Mouse (Mus musculus) stomach, embryonic 14.5 days (tissue): Measurements from ENCODE around the gene Pcp4l1. TPM values are rescaled to one million over a fixed set of nuclear protein-coding genes. Genes with fewer than 3 reads are reported as not detected.

Experiments used
- ATAC-seq: fragments of 200-750 bp; cut with Nextera tagmentation; 2 replicates; pipeline ENCODE4 v1.8.0; 2017; ENCODE audit warnings: low read depth, moderate TSS enrichment; ENCODE audit not compliant: insufficient number of reproducible peaks, insufficient read depth, low FRiP score
- H3K27ac ChIP-seq: fragments of 300-500 bp; sonication (generic); 2 replicates; pipeline ENCODE4 v1.5.1; 2014; ENCODE audit warnings: mild to moderate bottlenecking, low read length, moderate library complexity, mixed read lengths
- H3K27me3 ChIP-seq: fragments of 300-500 bp; sonication (generic); 2 replicates; pipeline ENCODE4 v1.6.1; 2014; ENCODE audit warnings: low read length, control low read depth, mixed read lengths; ENCODE audit not compliant: control insufficient read depth, insufficient read depth
- H3K36me3 ChIP-seq: fragments of 300-500 bp; sonication (generic); 2 replicates; pipeline ENCODE4 v1.6.1; 2014; ENCODE audit warnings: mild to moderate bottlenecking, control low read depth, low read length, moderate library complexity, mixed read lengths; ENCODE audit not compliant: control insufficient read depth, insufficient read depth
- H3K4me1 ChIP-seq: fragments of 300-500 bp; sonication (generic); 2 replicates; pipeline ENCODE4 v1.6.1; 2014; ENCODE audit warnings: low read length, control low read depth, mixed read lengths; ENCODE audit not compliant: control insufficient read depth, insufficient read depth
- H3K4me2 ChIP-seq: fragments of 300-500 bp; sonication (generic); replicated peaks from 2 replicates; pipeline ENCODE4 v1.6.1; 2014; ENCODE audit warnings: low read depth, low read length, control low read depth
- H3K4me3 ChIP-seq: fragments of 300-500 bp; sonication (generic); 2 replicates; pipeline ENCODE4 v1.5.1; 2014; ENCODE audit warnings: low read depth, low read length, control low read depth
- H3K9ac ChIP-seq: fragments of 300-500 bp; sonication (generic); replicated peaks from 2 replicates; pipeline ENCODE4 v1.6.1; 2014; ENCODE audit warnings: low read depth, mild to moderate bottlenecking, control low read depth, low read length, moderate library complexity, mixed read lengths
- H3K9me3 ChIP-seq: fragments of 300-500 bp; sonication (generic); 2 replicates; pipeline ENCODE4 v1.6.1; 2016; ENCODE audit warnings: low read depth, low read length, control low read depth; ENCODE audit not compliant: control insufficient read depth
- WGBS: fragments of 180-500 bp; shearing (Covaris S2); extraction: QIAGEN DNeasy Blood & Tissue Kit; methylation state at CpG from one replicate; pipeline ENCODE4 v1.1.7; 2014; 5-methylcytosine and 5-hydroxymethylcytosine counted together
- polyA plus RNA-seq: library from polyadenylated mRNA; unstranded; fragments of >200 nt; fragmentation: Nextera tagmentation; extraction: Ambion mirVana; gene quantifications from 2 replicates; pipeline ENCODE4 v1.2.1, GENCODE M21; 2014

Gene Pcp4l1
- polyA plus RNA-seq, 1 experiment from 2014 or later, result 39.6 TPM

DNA sequence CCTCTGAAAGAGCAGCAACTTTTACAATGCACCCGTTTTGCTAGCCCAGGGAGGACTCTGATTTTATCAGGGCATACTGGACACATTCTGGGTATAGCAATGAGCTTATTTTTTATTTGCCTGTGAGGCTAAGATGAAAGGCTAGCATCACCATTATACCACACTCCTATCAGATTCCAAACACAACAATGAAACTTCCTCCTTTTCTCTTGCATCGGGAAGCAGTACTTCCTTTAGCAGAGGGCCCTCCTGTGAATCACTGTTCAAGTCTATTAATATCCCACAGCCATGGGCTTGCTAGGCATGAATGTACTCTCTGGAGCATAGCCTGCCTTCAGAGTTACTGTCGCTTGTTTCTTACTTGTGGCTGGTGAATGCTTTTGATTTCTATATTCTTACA is 24.9 kb downstream of the Pcp4l1 start:
- Histone ChIP-seq H3K4me2 (no peak overlapping the region), H3K9ac (no peak overlapping the region), H3K27ac (peak overlapping the region; percentile 27; the same call in 1 of the 2 replicates), H3K4me1 (no peaks in the 10 kb centered on the region), H3K4me3 (no peak overlapping the region), H3K27me3 (no peaks in the 10 kb centered on the region), H3K36me3 (no peaks in the 10 kb centered on the region), H3K9me3 (no peaks in the 10 kb centered on the region)
- ATAC-seq, result no peak
- WGBS, result 68% methylated on average over 3 of the region's 3 CpGs

DNA sequence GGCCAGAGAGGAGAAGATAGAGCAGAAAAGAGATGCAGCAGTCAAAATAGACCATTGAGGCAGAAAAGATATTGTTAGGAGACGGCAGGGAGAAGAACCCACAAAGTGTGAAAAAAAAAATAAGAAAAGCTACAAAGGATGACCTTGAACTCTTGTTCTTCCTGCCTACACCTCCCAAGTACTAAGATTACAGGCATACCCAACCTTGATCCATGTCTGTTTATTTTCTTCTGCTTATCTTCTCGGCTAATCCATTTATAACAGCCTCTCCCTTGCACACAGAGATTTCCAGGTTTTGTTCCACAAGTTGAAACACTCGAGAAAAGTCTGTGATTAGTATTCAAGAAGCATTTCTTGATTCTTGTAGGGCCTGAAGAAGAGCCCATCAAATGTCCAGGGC is 26.2 kb downstream of the Pcp4l1 start:
- H3K27ac ChIP-seq, result no peak overlapping the region
- H3K4me1 ChIP-seq, result no peaks in the 10 kb centered on the region
- no peak for ATAC-seq
- no peaks in the 10 kb centered on the region for H3K27me3 ChIP-seq
- 38% methylated on average over 3 of the region's 3 CpGs for WGBS
- H3K36me3 ChIP-seq, result no peaks in the 10 kb centered on the region
- no peak overlapping the region for H3K4me3 ChIP-seq
- no peaks in the 10 kb centered on the region for H3K9me3 ChIP-seq
- H3K9ac ChIP-seq, result no peak overlapping the region
- H3K4me2 ChIP-seq, result no peak overlapping the region

DNA sequence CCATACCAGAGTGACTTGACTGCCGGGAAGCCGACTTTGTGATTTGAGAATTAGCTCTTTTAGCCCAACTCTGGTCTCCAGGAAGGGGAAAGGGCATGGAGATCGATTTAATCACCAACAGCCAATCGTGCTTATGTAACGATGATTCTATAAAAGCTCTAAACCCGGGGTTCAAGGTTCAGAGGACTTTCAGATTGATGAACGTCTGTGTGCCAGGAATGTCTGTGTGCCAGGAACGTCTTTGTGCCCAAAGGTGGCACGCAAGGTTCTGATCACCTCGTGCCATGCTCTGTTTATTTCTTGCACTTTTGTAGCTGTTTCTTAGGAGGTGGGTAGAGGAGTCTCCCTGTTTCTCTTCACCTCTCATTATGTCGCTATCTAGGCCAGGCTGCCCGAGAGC is 27.2 kb downstream of the Pcp4l1 start:
- no peak overlapping the region for H3K4me3 ChIP-seq
- H3K4me2 ChIP-seq, result no peak overlapping the region
- H3K27me3 ChIP-seq, result no peaks in the 10 kb centered on the region
- no peak overlapping the region for H3K9ac ChIP-seq
- no peaks in the 10 kb centered on the region for H3K36me3 ChIP-seq
- no peak overlapping the region for H3K27ac ChIP-seq
- H3K4me1 ChIP-seq, result no peaks in the 10 kb centered on the region
- no peak for ATAC-seq
- no peaks in the 10 kb centered on the region for H3K9me3 ChIP-seq
- 83% methylated on average over 12 of the region's 12 CpGs for WGBS

DNA sequence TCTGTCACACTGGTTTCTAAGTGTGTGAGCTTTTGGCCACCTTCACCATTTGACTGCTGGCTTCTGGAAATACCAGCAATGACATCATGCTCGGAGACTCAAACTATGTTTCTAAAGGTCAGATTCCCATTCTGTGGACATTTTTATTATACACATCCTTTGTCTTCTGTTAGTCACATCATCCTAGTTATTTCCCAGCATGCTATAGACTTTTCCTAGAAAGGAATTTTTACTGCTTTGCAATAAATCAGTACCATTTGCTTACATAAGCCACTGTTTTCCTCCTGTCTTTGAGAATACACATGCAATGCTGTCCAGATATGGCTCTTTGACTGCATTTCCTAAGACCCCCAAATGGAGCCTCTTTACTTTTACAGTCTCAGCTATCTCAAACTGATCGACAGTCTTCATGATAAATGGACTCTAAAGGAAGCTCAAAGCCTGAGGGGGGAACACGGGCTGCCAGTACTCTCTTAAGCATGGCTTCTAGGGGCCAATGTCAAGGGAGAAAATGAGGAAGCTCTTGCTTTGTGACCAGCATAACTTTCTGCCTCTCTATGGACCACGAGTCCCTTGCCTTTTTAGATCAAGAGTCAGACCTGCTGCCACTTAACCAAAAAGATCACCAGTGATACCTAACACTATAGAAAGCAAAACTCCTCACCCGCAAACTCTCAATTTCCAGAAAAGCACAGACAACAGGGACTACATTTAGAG is 30.3 kb downstream of the Pcp4l1 start:
- WGBS, result 62% methylated on average over 5 of the region's 5 CpGs
- no peak overlapping the region for H3K27ac ChIP-seq
- no peaks in the 10 kb centered on the region for H3K4me1 ChIP-seq
- ATAC-seq, result no peak
- no peaks in the 10 kb centered on the region for H3K9me3 ChIP-seq
- H3K9ac ChIP-seq, result no peak overlapping the region
- H3K27me3 ChIP-seq, result no peaks in the 10 kb centered on the region
- no peak overlapping the region for H3K4me2 ChIP-seq
- no peak overlapping the region for H3K4me3 ChIP-seq
- H3K36me3 ChIP-seq, result no peaks in the 10 kb centered on the region

DNA sequence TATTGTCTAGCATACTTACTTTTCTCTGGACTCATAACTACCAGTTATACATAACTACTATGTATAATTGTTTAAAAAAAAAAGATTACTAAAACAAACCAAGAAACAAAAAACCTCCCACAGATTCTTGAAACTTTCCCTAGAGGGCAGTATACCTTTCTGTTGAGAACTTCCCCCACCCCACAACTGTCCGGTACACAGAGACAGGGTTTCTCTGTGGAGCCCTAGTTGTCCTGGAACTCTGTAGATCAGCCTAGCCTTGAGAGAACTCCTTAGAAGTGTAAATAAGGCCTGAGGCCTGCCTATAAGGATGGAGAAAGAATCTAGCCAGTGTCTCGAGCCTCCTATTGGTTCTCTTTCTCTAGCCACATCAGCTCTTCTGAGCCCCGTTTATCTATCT is 31.8 kb downstream of the Pcp4l1 start:
- H3K36me3 ChIP-seq, result no peaks in the 10 kb centered on the region
- H3K27me3 ChIP-seq, result no peaks in the 10 kb centered on the region
- ATAC-seq, result no peak
- WGBS, result 37% methylated on average over 3 of the region's 3 CpGs
- no peak overlapping the region for H3K4me2 ChIP-seq
- no peak overlapping the region for H3K27ac ChIP-seq
- no peak overlapping the region for H3K9ac ChIP-seq
- H3K9me3 ChIP-seq, result no peaks in the 10 kb centered on the region
- H3K4me1 ChIP-seq, result 0 out of 2 replicates have a peak, but pooled peaks cover 8% of the 10 kb centered on the region
- H3K4me3 ChIP-seq, result no peak overlapping the region

DNA sequence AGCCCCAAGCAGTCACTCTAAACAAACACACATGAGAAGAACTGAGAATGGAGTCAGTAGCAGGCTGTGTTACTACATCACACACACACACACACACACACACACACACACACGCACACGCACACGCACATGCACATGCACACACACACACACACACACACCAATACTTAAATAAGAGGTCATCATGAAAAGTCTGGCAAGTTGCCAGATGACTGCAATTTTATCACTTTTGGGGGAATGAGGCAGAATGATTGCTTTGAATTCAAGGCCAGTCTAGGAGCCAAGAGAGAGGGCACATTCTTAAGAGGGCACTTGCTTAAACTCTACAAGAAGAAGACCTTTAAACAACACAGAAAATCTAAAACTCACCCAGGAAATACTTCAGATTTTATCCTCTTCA is 33.5 kb downstream of the Pcp4l1 start:
- Histone ChIP-seq H3K4me2 (no peak overlapping the region), H3K9ac (no peak overlapping the region)
- WGBS, result 90% methylated on average over 3 of the region's 3 CpGs

DNA sequence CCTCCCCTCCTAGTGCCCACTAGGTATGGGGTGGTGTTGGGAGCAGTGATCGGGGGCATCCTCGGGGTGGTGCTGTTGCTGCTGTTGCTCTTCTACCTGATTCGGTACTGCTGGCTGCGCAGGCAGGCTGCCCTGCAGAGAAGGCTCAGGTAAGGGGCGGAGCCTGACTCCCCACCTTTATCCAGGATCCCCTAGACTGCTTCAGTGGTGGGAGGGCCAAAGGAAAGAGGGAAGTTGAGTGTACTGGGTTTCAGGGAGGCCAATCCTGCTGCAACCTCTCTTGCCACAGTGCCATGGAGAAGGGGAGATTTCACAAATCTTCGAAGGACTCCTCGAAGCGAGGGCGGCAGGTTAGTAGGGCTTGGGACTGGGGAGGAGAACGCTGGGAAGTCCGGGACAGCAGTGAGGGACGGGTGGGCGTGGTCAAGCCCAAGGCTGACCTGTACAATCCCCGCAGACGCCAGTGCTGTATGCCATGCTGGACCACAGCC is 36.5 kb downstream of the Pcp4l1 start:
- Histone ChIP-seq H3K4me3 (peak overlapping the region; percentile 21), H3K4me2 (peak overlapping the region; percentile 41), H3K36me3 (no peaks in the 10 kb centered on the region), H3K9ac (no peak overlapping the region), H3K4me1 (0 out of 2 replicates have a peak, but pooled peaks cover 8% of the 10 kb centered on the region), H3K27ac (no peak overlapping the region), H3K9me3 (no peaks in the 10 kb centered on the region), H3K27me3 (no peaks in the 10 kb centered on the region)
- 4% methylated on average over 15 of the region's 15 CpGs for WGBS
- ATAC-seq, result peak; percentile 79

More for the DNA sequence above, 33.5 kb downstream of the Pcp4l1 start:
- Histone ChIP-seq H3K27me3 (no peaks in the 10 kb centered on the region), H3K36me3 (no peaks in the 10 kb centered on the region), H3K9me3 (no peaks in the 10 kb centered on the region), H3K4me1 (0 out of 2 replicates have a peak, but pooled peaks cover 8% of the 10 kb centered on the region), H3K4me3 (no peak overlapping the region), H3K27ac (no peak overlapping the region)
- ATAC-seq, result no peak

DNA sequence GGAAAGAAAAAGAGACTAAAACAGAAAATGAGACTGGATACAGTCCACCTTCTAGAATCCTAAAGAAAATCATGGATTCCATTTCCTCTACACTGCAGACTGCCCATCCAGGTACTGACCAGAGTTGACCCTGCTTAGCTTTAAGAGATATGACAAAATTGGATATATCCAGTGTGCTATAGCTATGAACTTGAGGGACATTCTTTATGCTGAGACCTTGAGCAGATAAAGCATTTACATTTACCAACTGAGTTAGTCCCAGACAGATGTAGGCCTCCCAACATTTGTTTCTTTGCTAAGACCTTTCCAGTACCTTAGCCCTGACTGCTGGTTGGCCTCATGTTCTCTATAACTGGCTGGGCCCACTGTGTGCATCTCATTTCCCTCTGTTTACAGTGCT is 38.1 kb downstream of the Pcp4l1 start:
- Histone ChIP-seq H3K4me1 (0 out of 2 replicates have a peak, but pooled peaks cover 8% of the 10 kb centered on the region), H3K27ac (no peak overlapping the region), H3K4me3 (no peak overlapping the region), H3K36me3 (no peaks in the 10 kb centered on the region), H3K4me2 (no peak overlapping the region), H3K9me3 (no peaks in the 10 kb centered on the region), H3K9ac (no peak overlapping the region), H3K27me3 (no peaks in the 10 kb centered on the region)
- no peak for ATAC-seq

DNA sequence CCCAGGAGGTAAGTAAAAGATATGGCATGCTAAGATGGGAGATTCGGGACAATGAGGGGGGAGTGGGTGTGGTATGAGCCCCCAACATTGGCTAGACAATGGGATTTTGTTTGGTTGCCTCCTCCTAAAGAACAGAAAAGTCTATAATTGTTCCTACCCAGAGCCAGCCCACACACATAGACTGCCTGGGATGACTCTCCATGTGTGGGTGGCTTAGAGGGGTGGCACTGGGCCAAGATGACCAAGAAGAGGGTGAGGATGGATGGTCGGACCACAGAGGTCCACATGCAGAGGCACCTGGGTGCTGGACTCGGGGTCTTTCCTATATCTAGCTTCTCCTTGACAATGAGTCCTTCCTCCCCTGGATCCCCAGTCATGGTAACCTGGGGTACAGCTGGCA is 39.4 kb downstream of the Pcp4l1 start:
- Histone ChIP-seq H3K9ac (no peak overlapping the region), H3K27me3 (no peaks in the 10 kb centered on the region), H3K4me2 (no peak overlapping the region), H3K9me3 (no peaks in the 10 kb centered on the region), H3K4me1 (0 out of 2 replicates have a peak, but pooled peaks cover 8% of the 10 kb centered on the region), H3K4me3 (no peak overlapping the region), H3K36me3 (no peaks in the 10 kb centered on the region), H3K27ac (no peak overlapping the region)
- no peak for ATAC-seq
- 63% methylated on average over 3 of the region's 3 CpGs for WGBS
